ENCODE assay signal across 8 mouse cellular contexts in genomic region chr17:33523431-33523917, GRCm38 (mm10). TPM values are rescaled to one million over a fixed set of nuclear protein-coding genes. Genes with fewer than 3 reads are reported as not detected.
A peak's percentile ranks its signal among the peaks of the same experiment; 100 is the strongest.
DNase-seq lines count a peak whose midpoint lies in the region; ATAC-seq and TF ChIP-seq lines count a peak whose summit lies in the region.

No protein-coding gene starts in this region.

- H3K27me3 ChIP-seq in kidney, adult 2 months (replicated peaks; ENCODE audit: control insufficient read depth, insufficient read depth, low read length): no peaks in the 10 kb centered on the region
- peaks cover 5% of the 10 kb centered on the region for H3K27me3 ChIP-seq in E14TG2a.4 (ENCODE audit: insufficient read depth, low read length)
- H3K27me3 ChIP-seq in embryonic facial prominence, embryonic 14.5 days (replicated peaks; ENCODE audit: control insufficient read depth, insufficient read depth, low read length): no peaks in the 10 kb centered on the region
- no peaks in the 10 kb centered on the region for H3K27me3 ChIP-seq in intestine, embryonic 15.5 days (replicated peaks)
- H3K27me3 ChIP-seq in midbrain, embryonic 16.5 days (ENCODE audit: control insufficient read depth, insufficient read depth, low read depth, low read length): no peaks in the 10 kb centered on the region

- no peak for TF ChIP-seq POLR2A in kidney, adult 2 months (IDR thresholded peaks at IDR 0.05; ENCODE audit: low read depth, low read length)

- TF ChIP-seq CTCF in kidney, adult 2 months (conservative IDR thresholded peaks at IDR 0.05; ENCODE audit: insufficient read depth, insufficient read length, low read depth, low read length): no peak
- no peak for TF ChIP-seq CTCF in E14TG2a.4 (conservative IDR thresholded peaks at IDR 0.05; ENCODE audit: low read length)

- peak overlapping the region; percentile 80 for H3K9ac ChIP-seq in embryonic facial prominence, embryonic 14.5 days (ENCODE audit: low read depth, low read length)
- H3K9ac ChIP-seq in intestine, embryonic 15.5 days: peak overlapping the region; percentile 72
- H3K9ac ChIP-seq in midbrain, embryonic 16.5 days (ENCODE audit: low read depth, low read length): peak overlapping the region; percentile 75

- peak; percentile 62 for ATAC-seq in embryonic facial prominence, embryonic 14.5 days (ENCODE audit: low read depth)
- ATAC-seq in intestine, embryonic 15.5 days: peak; percentile 68
- peak; percentile 59 for ATAC-seq in midbrain, embryonic 16.5 days

- peak overlapping the region; percentile 66 for H3K4me2 ChIP-seq in embryonic facial prominence, embryonic 14.5 days (ENCODE audit: low read depth, low read length)
- peak overlapping the region; percentile 79 for H3K4me2 ChIP-seq in intestine, embryonic 15.5 days (replicated peaks)
- peak overlapping the region; percentile 70 for H3K4me2 ChIP-seq in midbrain, embryonic 16.5 days (ENCODE audit: low read length)

- H3K27ac ChIP-seq in kidney, adult 2 months (ENCODE audit: insufficient read depth, low read depth, low read length): no peak overlapping the region
- peak overlapping the region; percentile 84 for H3K27ac ChIP-seq in embryonic facial prominence, embryonic 14.5 days (replicated peaks; ENCODE audit: low read depth, low read length)
- peak overlapping the region; percentile 70 for H3K27ac ChIP-seq in intestine, embryonic 15.5 days
- peak overlapping the region; percentile 68 for H3K27ac ChIP-seq in midbrain, embryonic 16.5 days (ENCODE audit: low read length)

- no peaks in the 10 kb centered on the region for H3K4me1 ChIP-seq in kidney, adult 2 months (ENCODE audit: control insufficient read depth, insufficient read depth, low read length)
- peaks cover 45% of the 10 kb centered on the region for H3K4me1 ChIP-seq in E14TG2a.4 (replicated peaks; ENCODE audit: low read depth, low read length)
- peaks cover 24% of the 10 kb centered on the region for H3K4me1 ChIP-seq in embryonic facial prominence, embryonic 14.5 days (ENCODE audit: control insufficient read depth, insufficient read depth, low read length)
- H3K4me1 ChIP-seq in intestine, embryonic 15.5 days (replicated peaks): peaks cover 20% of the 10 kb centered on the region
- peaks cover 17% of the 10 kb centered on the region for H3K4me1 ChIP-seq in midbrain, embryonic 16.5 days (ENCODE audit: control insufficient read depth, insufficient read depth, low read length)

- DNase-seq in kidney, adult 2 months: peak; percentile 10
- no peak for DNase-seq in kidney, adult 8-10 months
- peak; percentile 70 for DNase-seq in embryonic facial prominence, embryonic 14.5 days (ENCODE audit: low spot score)
- no peak for DNase-seq in spleen, postnatal 14 days (ENCODE audit: low spot score in 2 of 2)
- DNase-seq in urinary bladder, postnatal 10 days (ENCODE audit: low spot score): no peak

- no peaks in the 10 kb centered on the region for H3K36me3 ChIP-seq in kidney, adult 2 months (ENCODE audit: control insufficient read depth, insufficient read depth, low read length)
- H3K36me3 ChIP-seq in E14TG2a.4 (ENCODE audit: insufficient read depth, low read length): no peaks in the 10 kb centered on the region
- peaks cover 11% of the 10 kb centered on the region for H3K36me3 ChIP-seq in embryonic facial prominence, embryonic 14.5 days (ENCODE audit: control insufficient read depth, insufficient read depth, low read length)
- no peaks in the 10 kb centered on the region; the same call in 1 of the 2 replicates for H3K36me3 ChIP-seq in intestine, embryonic 15.5 days
- no peaks in the 10 kb centered on the region for H3K36me3 ChIP-seq in midbrain, embryonic 16.5 days (ENCODE audit: control insufficient read depth, insufficient read depth, low read length)

- H3K9me3 ChIP-seq in E14TG2a.4 (ENCODE audit: low read length): no peaks in the 10 kb centered on the region
- H3K9me3 ChIP-seq in embryonic facial prominence, embryonic 14.5 days (ENCODE audit: control insufficient read depth, low read length): no peaks in the 10 kb centered on the region
- no peaks in the 10 kb centered on the region for H3K9me3 ChIP-seq in intestine, embryonic 15.5 days
- no peaks in the 10 kb centered on the region for H3K9me3 ChIP-seq in midbrain, embryonic 16.5 days (replicated peaks; ENCODE audit: control insufficient read depth, low read length, poor library complexity, severe bottlenecking)

- WGBS in kidney, adult 2 months: 11% methylated on average over 13 of the region's 13 CpGs
- 6% methylated on average over 11 of the region's 13 CpGs for WGBS in embryonic facial prominence, embryonic 14.5 days
- WGBS in intestine, embryonic 15.5 days: 8% methylated on average over 11 of the region's 13 CpGs
- 3% methylated on average over 11 of the region's 13 CpGs for WGBS in midbrain, embryonic 16.5 days

- peak overlapping the region; percentile 72 for H3K4me3 ChIP-seq in kidney, adult 2 months (ENCODE audit: insufficient read depth, low read depth, low read length)
- peak overlapping the region; percentile 83 for H3K4me3 ChIP-seq in E14TG2a.4 (replicated peaks; ENCODE audit: low read length)
- H3K4me3 ChIP-seq in embryonic facial prominence, embryonic 14.5 days (ENCODE audit: low read depth, low read length): peak overlapping the region; percentile 68
- peak overlapping the region; percentile 61 for H3K4me3 ChIP-seq in intestine, embryonic 15.5 days (replicated peaks)
- H3K4me3 ChIP-seq in midbrain, embryonic 16.5 days (ENCODE audit: low read depth, low read length): peak overlapping the region; percentile 67

RNA-seq across cellular contexts. Expression of gene Adamts10, which starts 0.5 kb away (rescaled TPM):
- 31.4 and 37.9 TPM in 2 replicates for polyA plus RNA-seq in kidney, adult 2 months (2012; rRNA removed)
- polyA plus RNA-seq in embryonic facial prominence, embryonic 14.5 days (2014; fragmentation: Nextera tagmentation; extraction: Ambion mirVana): 64.3 and 77.0 TPM in 2 replicates
- 37.6 and 42.1 TPM in 2 replicates for polyA plus RNA-seq in intestine, embryonic 15.5 days (2015; fragmentation: Nextera tagmentation; extraction: Ambion mirVana)
- polyA plus RNA-seq in midbrain, embryonic 16.5 days (2015; fragmentation: Nextera tagmentation; extraction: Ambion mirVana): 62.2 and 66.8 TPM in 2 replicates

RNA-seq across cellular contexts. Expression of gene Myo1f, which starts 32.0 kb away (rescaled TPM):
- 1.5 and 2.7 TPM in 2 replicates for polyA plus RNA-seq in kidney, adult 2 months (2012; rRNA removed)
- polyA plus RNA-seq in embryonic facial prominence, embryonic 14.5 days (2014; fragmentation: Nextera tagmentation; extraction: Ambion mirVana): 4.1 and 5.8 TPM in 2 replicates
- polyA plus RNA-seq in intestine, embryonic 15.5 days (2015; fragmentation: Nextera tagmentation; extraction: Ambion mirVana): 3.8 and 3.9 TPM in 2 replicates
- polyA plus RNA-seq in midbrain, embryonic 16.5 days (2015; fragmentation: Nextera tagmentation; extraction: Ambion mirVana): 1.5 and 1.6 TPM in 2 replicates

Comparison
In these comparisons a context has a peak if more than half of its experiments do, and no peak if none do; other contexts are left out.
1. DNase-seq: peak in kidney, adult 2 months (single experiment) and embryonic facial prominence, embryonic 14.5 days (single experiment); none in kidney, adult 8-10 months (0 of 2), spleen, postnatal 14 days (0 of 2) and urinary bladder, postnatal 10 days (single experiment).
2. Peak in every context shown above with its lines, with median percentiles within 50 percentile points of each other: H3K4me3 ChIP-seq, ATAC-seq, H3K4me2 ChIP-seq and H3K9ac ChIP-seq.